Mouse (Mus musculus) neural tube, postnatal 0 days (tissue): Measurements from ENCODE around the gene Gm13084. TPM values are rescaled to one million over a fixed set of nuclear protein-coding genes. Genes with fewer than 3 reads are reported as not detected.

Source experiments
- polyA plus RNA-seq: library from polyadenylated mRNA; unstranded; fragments of >200 nt; fragmentation: Nextera tagmentation; extraction: Ambion mirVana; gene quantifications from 2 replicates; pipeline ENCODE4 v1.2.1, GENCODE M21; 2015

Gm13084 gene
- not detected in 2 replicates for polyA plus RNA-seq

DNA sequence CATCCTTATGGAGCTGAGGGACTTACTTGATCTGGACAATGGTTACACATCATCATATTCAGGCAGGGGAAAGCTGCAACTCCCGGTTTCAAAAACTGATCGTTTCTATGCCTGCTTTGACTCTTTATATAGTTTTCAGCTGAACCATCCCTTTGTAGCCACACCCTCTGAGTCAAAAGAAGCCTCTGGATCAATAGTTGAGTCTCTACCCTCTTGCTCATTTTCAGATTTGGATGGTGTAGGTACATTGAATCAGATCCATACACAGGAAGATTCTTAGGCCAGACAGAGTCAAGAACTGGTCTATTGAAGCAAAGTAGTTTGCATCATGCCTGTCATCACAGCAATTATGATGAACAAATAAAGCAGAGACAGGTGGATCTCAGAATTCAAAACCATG is at the start of gene Gm13084:
TSS of gene Gm13084 (minus strand) at position 101 of the 400 bp plus-strand sequence.

DNA sequence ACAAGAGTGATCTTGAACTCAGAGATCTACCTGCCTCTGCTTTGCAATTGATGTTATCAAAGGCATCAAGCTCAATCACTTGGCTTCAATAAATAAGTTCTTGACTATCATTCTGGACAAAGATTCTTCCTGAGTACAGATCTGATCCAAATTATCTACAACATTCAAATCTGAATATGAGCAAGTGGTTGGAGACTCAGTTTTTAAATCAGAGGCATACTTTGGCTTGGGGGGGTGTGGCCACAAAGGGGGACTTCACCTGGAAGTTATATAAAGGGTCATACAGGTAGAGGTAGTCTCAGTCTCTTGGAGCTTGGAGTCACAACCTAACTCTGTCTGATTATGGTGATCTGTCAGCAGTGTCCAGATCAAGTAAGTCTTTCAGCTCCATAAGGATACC is 30.3 kb upstream of the Gm13084 start, which contains the start of gene Gm13103:
TSS of gene Gm13103 (plus strand) at position 301 of the 400 bp plus-strand sequence.

DNA sequence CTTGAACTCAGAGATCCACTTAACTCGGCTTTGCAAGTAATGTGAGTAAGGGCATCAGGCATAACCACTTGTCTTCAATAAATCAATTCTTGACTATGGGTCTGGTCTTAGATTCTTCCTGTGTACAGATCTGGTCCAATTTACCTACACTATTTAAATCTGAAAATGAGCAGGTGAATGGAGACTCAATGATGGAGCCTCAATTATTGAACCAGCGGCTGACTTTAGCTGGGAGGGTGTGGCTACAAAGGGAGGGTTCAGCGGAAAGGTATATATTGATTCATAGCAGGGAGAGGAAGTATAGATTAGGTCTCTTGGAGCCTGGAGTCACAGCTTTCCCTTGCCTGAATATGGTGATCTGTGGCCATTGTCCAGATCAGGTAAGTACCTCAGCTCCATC is 26.8 kb downstream of the Gm13084 start, which contains the start of gene Gm13023:
TSS of gene Gm13023 (plus strand) at position 301 of the 400 bp plus-strand sequence.

Other genes starting within 250 kb of the Gm13084 start
- not detected in 2 replicates for gene Gm13083, start 201.1 kb downstream of the Gm13084 start, polyA plus RNA-seq
- gene Gm13088, start 158.8 kb downstream of the Gm13084 start, polyA plus RNA-seq = not detected in 2 replicates
- not detected in 2 replicates for gene Gm13089, start 113.4 kb downstream of the Gm13084 start, polyA plus RNA-seq
- not detected in 2 replicates for gene Gm13078, start 96.6 kb downstream of the Gm13084 start, polyA plus RNA-seq
- gene Gm13023, start 26.7 kb downstream of the Gm13084 start, polyA plus RNA-seq = not detected in 2 replicates
- not detected in 2 replicates for gene Gm13103, start 30.4 kb upstream of the Gm13084 start, polyA plus RNA-seq
- gene Pramef6, start 84.3 kb upstream of the Gm13084 start, polyA plus RNA-seq = not detected in 2 replicates
- gene Pramef25, start 134.9 kb upstream of the Gm13084 start, polyA plus RNA-seq = not detected in 2 replicates
- not detected in 2 replicates for gene Gm13101, start 150.9 kb upstream of the Gm13084 start, polyA plus RNA-seq
- not detected in 2 replicates for gene Pramef17, start 178.3 kb upstream of the Gm13084 start, polyA plus RNA-seq
- gene Pramel4, start 243.0 kb upstream of the Gm13084 start, polyA plus RNA-seq = not detected in 2 replicates